Mouse (Mus musculus) embryonic fibroblast, embryonic 13.5 days (primary cell): ENCODE data around the gene 1110059E24Rik.

Source experiments
- CTCF ChIP-seq: IDR thresholded peaks from 2 replicates; pipeline ENCODE4 v1.5.1; 2011; ENCODE audit warnings: mild to moderate bottlenecking, control low read depth, low read length, moderate library complexity, borderline replicate concordance; ENCODE audit not compliant: insufficient read depth
- POLR2A ChIP-seq: IDR thresholded peaks from 2 replicates; pipeline ENCODE4 v1.6.1; 2011; ENCODE audit warnings: low read depth, mild to moderate bottlenecking, control low read depth, low read length, moderate library complexity

DNA sequence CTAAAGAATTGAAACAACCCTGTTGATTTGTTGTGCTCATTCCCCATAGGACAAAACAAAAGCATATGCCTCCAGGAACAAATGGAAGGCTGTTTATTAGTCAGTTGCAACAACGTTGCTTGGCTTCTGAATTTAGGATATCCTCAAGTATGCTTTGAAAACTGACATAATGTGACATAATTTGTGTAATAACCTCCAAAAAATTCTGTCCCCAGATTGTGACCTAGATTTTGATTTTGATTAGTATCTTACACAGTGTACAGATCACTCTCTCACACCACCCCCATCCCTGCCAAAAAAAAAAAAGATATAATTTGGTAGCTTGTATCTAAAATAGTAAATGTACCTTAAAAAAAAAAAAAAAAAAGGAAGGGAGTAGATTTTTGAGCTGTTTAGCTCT is 8.0 kb upstream of the 1110059E24Rik start:
- TF ChIP-seq CTCF (no peak), POLR2A (no peak)
